Mouse (Mus musculus) spleen, adult 10 weeks (tissue): ENCODE results near the gene Pramel3. TPM values are rescaled to one million over a fixed set of nuclear protein-coding genes. Genes with fewer than 3 reads are reported as not detected.

ENCODE experiments used
- polyA plus RNA-seq: library from polyadenylated mRNA; stranded (reverse); fragments of 350-450 nt; fragmentation: Illumina TruSeq; extraction: RNeasy Lipid Tissue Mini Kit (QIAGEN cat#74804); gene quantifications from one replicate; pipeline ENCODE4 v1.2.3, GENCODE M21; 2015; ENCODE audit warnings: low replicate concordance; ENCODE audit not compliant: insufficient read depth

Gene Pramel3
- polyA plus RNA-seq = not detected

DNA sequence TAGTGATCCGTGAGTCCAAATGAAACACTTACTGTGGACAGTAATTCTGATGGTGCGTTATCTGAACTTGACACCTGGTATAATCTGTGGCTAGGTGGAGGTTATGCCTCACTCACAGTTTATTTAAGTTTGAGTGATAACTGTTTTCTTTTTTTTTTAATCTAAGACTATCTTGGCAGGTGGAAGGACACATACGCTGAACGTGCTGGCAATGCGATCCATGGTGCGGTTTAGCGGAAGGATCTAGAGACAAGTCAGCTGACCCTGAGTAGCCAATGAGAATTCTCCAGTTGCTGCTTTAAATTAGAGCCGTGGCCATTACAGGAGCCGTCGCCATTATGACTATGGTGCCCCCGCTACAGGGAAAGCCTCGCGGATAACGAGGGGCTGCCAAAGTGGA, at the start of gene Pramel3:
Pramel3 (plus strand) TSS at position 301 of the 400 bp plus-strand sequence.

Other genes starting within 250 kb of the Pramel3 start
- not detected for gene Gm15023, start 124.7 kb upstream of the Pramel3 start, polyA plus RNA-seq
- not detected for gene Tceal6, start 91.6 kb upstream of the Pramel3 start, polyA plus RNA-seq
- gene Gm5128, start 71.0 kb downstream of the Pramel3 start, polyA plus RNA-seq = not detected
- gene Gm7903, start 131.5 kb downstream of the Pramel3 start, polyA plus RNA-seq = not detected
- not detected for gene AV320801, start 192.3 kb downstream of the Pramel3 start, polyA plus RNA-seq